Mouse (Mus musculus) ES-Bruce4 (cell line): ENCODE measurements around the gene Plekhm1. TPM values are rescaled to one million over a fixed set of nuclear protein-coding genes. Genes with fewer than 3 reads are reported as not detected.

Source experiments
- H3K27ac ChIP-seq: 2 replicates; pipeline ENCODE4 v1.5.1; 2012; ENCODE audit warnings: low read length, inconsistent platforms; ENCODE audit not compliant: insufficient read depth
- H3K27me3 ChIP-seq: 2 replicates; pipeline ENCODE4 v1.6.1; 2012; ENCODE audit warnings: mild to moderate bottlenecking, low read length, inconsistent platforms; ENCODE audit not compliant: control insufficient read depth, poor library complexity, insufficient read depth, severe bottlenecking
- H3K36me3 ChIP-seq: 2 replicates; pipeline ENCODE4 v1.6.1; 2012; ENCODE audit warnings: inconsistent platforms, mild to moderate bottlenecking, low read length, moderate library complexity; ENCODE audit not compliant: control insufficient read depth, poor library complexity, insufficient read depth, severe bottlenecking
- H3K4me1 ChIP-seq: one replicate; pipeline ENCODE4 v1.8.1; 2011; ENCODE audit warnings: low read length; ENCODE audit not compliant: control insufficient read depth, insufficient read depth
- H3K4me3 ChIP-seq: 2 replicates; pipeline ENCODE4 v1.5.1; 2011; ENCODE audit warnings: low read depth, mild to moderate bottlenecking, low read length
- H3K9ac ChIP-seq: 2 replicates; pipeline ENCODE4 v1.6.1; 2012; ENCODE audit warnings: low read depth, mild to moderate bottlenecking, inconsistent platforms; ENCODE audit not compliant: poor library complexity, severe bottlenecking
- H3K9me3 ChIP-seq: replicated peaks from 2 replicates; pipeline ENCODE4 v1.6.1; 2012; ENCODE audit warnings: mild to moderate bottlenecking, low read length, inconsistent platforms; ENCODE audit not compliant: control insufficient read depth, poor library complexity, insufficient read depth, severe bottlenecking
- CTCF ChIP-seq: IDR thresholded peaks from one replicate; pipeline ENCODE4 v1.8.1; 2011; ENCODE audit warnings: low read depth, low read length
- EP300 ChIP-seq: IDR thresholded peaks from 2 replicates; pipeline ENCODE4 v1.6.1; 2011; ENCODE audit warnings: low read depth, low read length; ENCODE audit not compliant: insufficient read depth
- POLR2A ChIP-seq: IDR thresholded peaks from one replicate; pipeline ENCODE4 v1.8.1; 2011; ENCODE audit warnings: low read length; ENCODE audit not compliant: insufficient read depth
- polyA plus RNA-seq: library from polyadenylated mRNA; stranded (reverse); fragments of >200 nt; gene quantifications from 2 replicates; pipeline ENCODE4 v1.2.4, GENCODE M21; 2011; ENCODE audit warnings: low read depth; ENCODE audit not compliant: missing spikeins, insufficient read depth, insufficient read length

The Plekhm1 gene
- polyA plus RNA-seq, 1 experiment, result 22.0 TPM

GRCm38 (mm10) chr11:103318042-103318441 is 94.4 kb downstream of the Plekhm1 start:
- Histone ChIP-seq H3K4me1 (no peaks in the 10 kb centered on the region), H3K9ac (no peak overlapping the region), H3K27ac (no peak overlapping the region), H3K9me3 (no peaks in the 10 kb centered on the region), H3K27me3 (no peaks in the 10 kb centered on the region), H3K4me3 (no peak overlapping the region), H3K36me3 (no peaks in the 10 kb centered on the region)
- TF ChIP-seq CTCF, result no peak

- no peaks in the 10 kb centered on the region for H3K36me3 ChIP-seq
- TF ChIP-seq EP300, result no peak
- TF ChIP-seq POLR2A, result no peak
- no peak for TF ChIP-seq CTCF
- no peak overlapping the region for H3K27ac ChIP-seq
- H3K4me1 ChIP-seq, result no peaks in the 10 kb centered on the region
- H3K27me3 ChIP-seq, result no peaks in the 10 kb centered on the region
- no peak overlapping the region for H3K4me3 ChIP-seq
- H3K9me3 ChIP-seq, result no peaks in the 10 kb centered on the region
- no peak overlapping the region for H3K9ac ChIP-seq
These were observed 97.1 kb downstream of the Plekhm1 start for GRCm38 (mm10) chr11:103315379-103315778.

GRCm38 (mm10) chr11:103314736-103315374 is 97.6 kb downstream of the Plekhm1 start:
- Histone ChIP-seq H3K9me3 (no peaks in the 10 kb centered on the region), H3K27me3 (no peaks in the 10 kb centered on the region), H3K9ac (no peak overlapping the region), H3K36me3 (no peaks in the 10 kb centered on the region), H3K4me1 (no peaks in the 10 kb centered on the region), H3K4me3 (no peak overlapping the region), H3K27ac (no peak overlapping the region)
- no peak for TF ChIP-seq EP300
- no peak for TF ChIP-seq POLR2A
- no peak for TF ChIP-seq CTCF

Other genes with a start within 250 kb of the Plekhm1 start
- 1.7 and 4.9 TPM in 2 replicates for gene Fmnl1, start 241.6 kb downstream of the Plekhm1 start, polyA plus RNA-seq
- 2.0 and 2.2 TPM in 2 replicates for gene 1700023F06Rik, start 204.1 kb downstream of the Plekhm1 start, polyA plus RNA-seq
- gene Spata32, start 194.3 kb downstream of the Plekhm1 start, polyA plus RNA-seq, result not detected in 2 replicates
- gene Map3k14, start 145.2 kb downstream of the Plekhm1 start, polyA plus RNA-seq, result 2.2 and 3.3 TPM in 2 replicates
- gene Arhgap27, start 49.0 kb downstream of the Plekhm1 start, polyA plus RNA-seq, result 8.5 and 9.8 TPM in 2 replicates
- not detected in 2 replicates for gene Lrrc37a, start 91.9 kb upstream of the Plekhm1 start, polyA plus RNA-seq
- not detected in 2 replicates for gene Gm884, start 208.5 kb upstream of the Plekhm1 start, polyA plus RNA-seq
- gene Lyzl6, start 226.2 kb upstream of the Plekhm1 start, polyA plus RNA-seq, result not detected in 2 replicates
- gene Rprml, start 236.9 kb upstream of the Plekhm1 start, polyA plus RNA-seq, result not detected in 2 replicates